Mouse (Mus musculus): ENCODE data around the gene Matn3.
A peak's percentile ranks its signal among the peaks of the same experiment; 100 is the strongest.

Matn3 gene

DNA sequence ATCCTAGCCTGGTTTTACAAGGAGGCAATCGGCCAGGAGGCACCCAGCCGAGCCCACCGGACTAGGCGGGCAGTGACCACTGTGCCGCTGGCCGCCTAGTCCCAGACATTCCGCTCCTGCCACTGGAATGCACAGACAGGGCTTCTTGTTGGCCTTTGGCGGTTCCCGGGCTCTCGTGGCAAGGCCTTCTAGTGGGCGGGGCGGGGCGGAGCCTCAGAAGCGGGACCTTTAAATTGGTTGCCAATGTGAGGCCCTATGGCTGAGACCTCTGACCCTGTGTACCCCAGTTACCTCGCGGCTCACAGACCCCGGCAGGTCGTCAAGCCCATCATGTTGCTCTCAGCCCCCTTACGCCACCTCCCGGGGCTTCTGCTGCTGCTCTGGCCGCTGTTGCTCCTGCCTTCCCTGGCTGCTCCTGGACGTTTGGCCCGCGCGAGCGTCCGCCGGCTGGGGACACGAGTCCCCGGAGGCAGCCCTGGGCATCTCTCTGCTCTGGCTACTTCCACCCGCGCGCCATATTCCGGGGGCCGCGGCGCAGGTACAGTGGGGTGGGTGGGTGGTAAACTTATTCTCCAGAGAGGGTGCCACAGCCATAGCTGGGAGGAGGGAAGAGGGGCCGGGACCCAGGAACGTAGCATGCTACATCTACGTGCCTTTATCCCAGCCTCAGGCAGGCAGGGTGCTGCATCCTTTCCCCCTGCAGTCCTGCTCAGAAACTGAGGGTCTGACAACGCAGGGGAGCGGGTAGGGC lies at the start of gene Matn3:
Matn3 (plus strand) TSS at position 216 of the 751 bp plus-strand sequence.
- DNase-seq (ENCODE audit: low spot score), result no peak

DNA sequence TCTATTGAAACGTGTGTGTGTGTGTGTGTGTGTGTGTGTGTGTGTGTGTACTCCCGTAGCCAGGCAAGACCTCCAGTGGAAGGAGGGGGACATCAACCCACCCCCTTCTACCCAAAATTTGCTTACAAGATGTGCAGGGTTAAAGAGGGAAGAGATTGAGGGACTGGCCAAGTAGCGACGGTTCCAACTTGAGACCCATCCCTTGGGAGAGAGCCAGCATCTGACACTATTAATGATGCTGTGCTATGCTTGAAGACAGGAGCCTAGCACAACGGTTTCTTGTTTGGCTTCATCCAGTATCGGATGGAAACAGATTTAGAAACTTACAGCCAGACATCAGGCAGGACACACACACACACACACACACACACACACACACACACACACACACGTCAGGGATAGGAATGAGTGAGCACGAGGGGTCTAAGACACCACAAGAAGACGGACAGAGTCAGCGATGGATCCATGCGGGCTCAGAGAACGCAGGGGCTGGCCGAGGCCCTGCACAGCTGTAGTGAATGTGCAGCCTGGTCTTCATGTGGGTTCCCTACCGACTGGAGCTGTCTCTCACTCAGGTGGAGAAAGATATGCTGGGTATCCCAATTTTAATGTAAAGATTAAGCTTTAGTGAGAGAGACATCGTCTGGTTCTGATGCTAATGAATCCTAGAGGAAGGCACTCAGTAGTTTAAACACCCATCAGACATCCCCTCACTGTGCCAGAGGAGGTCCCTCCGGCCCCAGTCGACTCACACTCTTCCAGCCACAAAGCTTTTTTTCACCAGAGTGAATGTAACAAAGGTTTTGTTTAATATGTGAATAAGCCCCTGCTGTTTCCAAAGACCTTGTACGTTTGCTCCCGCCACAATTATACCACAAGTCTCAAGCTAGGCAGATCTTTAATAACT lies 48.6 kb upstream of the Matn3 start:
- DNase-seq (ENCODE audit: low spot score), result no peak

DNA sequence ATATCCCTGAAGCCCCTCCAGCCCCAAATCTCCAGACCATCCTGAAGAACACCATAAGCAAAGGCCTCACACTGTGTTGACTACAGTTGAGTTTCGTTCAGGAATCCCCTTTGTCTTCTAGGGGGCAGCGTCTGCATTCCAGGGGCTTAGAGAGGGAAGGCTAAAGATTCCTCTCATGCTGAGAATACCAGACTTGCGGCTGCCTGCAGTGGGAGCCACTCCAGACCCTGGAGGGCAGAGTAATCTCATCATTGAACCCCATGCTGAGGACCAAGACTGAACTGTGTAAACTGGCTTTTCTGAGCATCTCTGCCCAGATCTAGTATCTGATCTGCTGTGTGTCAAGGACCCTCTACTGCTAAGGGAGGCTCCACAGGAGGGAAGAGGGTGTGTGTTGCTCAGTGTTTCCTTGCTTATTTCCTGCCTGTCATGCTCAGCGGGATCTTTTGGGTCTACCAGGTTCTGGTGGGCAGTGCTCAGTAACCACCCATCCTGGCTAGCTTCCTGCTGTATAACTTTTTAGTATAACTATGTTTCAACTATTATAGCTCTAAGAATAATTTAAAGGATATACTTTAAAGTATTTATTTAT lies 47.5 kb upstream of the Matn3 start:
- no peak for DNase-seq (ENCODE audit: low spot score)

DNA sequence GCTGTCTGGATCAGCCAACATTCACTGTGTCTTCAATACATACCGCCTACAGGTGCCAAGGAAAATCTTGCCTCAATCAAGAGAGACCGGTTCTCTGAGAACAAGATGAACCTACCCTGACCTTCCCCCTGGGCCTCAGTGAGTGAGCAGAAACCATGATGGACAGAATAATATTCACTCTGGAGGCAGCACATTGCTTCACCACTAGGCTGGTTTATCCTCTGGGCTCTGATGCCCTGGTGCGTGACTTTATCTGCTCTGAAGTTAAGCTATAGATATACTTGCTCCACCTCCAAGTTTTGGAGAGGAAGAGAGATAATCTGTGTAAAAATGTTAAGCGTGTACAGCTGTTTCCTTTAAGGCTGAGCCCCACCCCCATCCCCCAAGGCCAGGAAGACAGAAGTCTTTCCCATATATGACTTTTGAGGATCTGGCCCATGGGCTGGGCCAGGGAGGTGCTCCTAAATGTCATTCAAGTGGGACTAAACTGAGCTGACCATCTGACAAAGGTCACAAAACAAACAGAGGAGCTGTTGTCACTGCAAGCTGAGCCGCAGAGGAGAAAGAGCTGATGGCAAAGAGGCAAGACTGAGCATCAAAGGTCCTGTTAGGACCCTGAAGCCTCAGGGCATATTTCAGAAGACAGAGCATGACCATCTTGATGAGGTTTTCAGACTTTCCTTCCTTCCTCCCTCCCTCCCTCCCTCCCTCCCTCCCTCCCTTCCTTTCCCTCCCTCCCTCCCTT lies 46.6 kb upstream of the Matn3 start:
- no peak for DNase-seq (ENCODE audit: low spot score)

DNA sequence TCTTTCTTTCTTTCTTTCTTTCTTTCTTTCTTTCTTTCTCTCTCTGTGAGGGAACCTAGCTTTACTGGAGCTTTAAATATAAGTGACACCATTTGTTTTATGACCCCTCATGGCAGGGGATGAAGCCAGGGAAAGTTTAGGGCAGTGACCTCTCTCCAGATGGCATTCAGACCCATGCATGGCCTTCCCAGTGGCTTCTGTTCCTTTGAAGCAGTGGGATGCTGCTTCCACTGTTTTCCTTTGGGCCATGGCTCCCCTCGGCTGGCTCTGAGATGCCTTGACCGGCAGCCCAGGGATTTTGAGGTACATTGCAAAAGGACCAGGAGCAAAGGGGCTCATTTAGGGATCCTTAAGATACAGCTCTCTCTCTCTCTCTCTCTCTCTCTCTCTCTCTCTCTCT lies 45.8 kb upstream of the Matn3 start:
- DNase-seq (ENCODE audit: low spot score), result no peak

DNA sequence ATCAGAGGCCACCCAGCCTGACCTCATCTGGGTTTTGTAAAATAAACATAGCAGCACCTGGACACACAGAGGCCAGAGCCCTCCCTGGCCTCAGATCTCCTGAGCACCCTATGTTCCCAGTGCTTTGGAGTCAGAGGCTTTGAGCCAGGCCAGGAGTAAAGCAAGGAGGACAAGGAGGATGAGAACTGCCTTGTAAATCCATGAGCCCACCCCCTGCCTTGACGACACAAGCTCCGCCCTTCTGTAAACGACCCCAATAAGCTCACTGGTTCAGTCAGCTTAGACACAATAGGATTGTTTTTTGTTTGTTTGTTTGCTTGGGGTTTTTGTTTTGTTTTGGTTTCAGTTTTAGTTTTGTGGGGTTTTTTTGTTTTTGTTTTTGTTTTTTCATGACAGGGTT lies 45.2 kb upstream of the Matn3 start:
- DNase-seq (ENCODE audit: low spot score), result no peak

DNA sequence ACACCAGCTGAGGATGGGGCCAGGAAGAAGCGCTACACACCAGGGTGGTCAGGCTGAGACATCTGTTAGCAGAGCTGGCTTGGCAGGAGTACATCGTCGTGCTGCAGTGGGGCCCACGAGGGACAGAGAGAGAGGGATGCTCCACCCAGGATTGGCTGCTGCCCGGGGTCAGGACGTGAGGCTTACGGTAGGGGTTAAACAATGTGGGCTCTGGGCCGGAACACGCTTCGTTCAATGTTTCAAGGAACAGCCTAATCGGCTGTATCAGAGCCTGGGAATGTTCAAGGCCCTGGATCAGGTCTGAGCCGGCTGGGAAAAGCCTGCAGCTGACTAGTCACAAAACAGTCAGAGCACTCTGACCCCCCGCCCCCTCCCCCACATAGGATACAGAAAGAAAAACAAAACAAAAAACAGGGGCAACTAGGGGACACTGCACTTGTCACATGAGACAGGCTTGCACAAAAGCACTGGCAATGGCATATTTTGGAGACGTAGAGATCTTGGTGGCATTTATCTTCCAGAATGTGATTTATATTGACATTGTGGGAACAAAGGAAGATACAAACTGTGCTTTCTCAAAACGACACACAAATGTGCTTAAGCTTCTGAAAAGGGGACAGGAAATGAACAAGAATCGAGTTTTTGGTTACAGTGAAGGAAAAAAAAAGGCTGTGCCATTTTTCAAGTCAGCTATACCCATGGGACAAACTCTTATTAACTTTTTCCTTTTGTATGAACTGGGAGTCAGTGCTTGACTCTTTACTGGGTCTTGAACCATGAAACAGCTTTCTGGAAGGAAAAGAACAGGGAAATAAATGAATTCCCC lies 34.7 kb upstream of the Matn3 start:
- DNase-seq (ENCODE audit: low spot score), result no peak

DNA sequence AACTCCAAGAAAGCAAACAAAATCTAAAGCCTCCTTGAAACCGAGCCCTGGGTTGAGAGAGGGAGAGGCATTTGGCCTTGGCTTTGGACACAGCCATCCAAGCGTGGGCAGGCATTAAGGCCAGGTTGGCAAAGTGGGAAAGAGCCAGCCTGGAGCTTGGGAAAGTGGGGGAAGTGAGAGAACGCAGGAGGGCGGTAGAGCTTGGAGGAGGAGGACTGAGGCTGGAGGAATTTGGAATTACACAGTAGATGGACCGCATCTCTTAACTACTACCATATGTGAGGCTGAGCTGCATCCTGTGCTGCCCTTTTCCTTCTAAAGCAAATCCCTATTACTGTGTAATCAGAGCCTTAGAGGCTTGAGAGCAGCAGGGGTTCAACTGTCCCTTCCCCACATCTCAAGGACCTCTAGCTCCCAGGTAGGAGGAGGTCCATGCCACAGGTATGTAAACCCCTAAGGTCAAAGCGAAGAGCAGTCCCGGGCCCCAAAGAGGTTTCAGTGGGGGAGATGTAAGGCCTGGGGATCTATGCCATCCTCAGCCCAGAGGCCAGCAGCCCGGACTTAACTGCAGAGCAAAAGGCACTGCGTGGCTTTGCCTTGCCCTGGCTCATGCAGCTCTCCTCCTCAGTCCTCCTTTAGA lies 33.9 kb upstream of the Matn3 start:
- DNase-seq (ENCODE audit: low spot score), result no peak

DNA sequence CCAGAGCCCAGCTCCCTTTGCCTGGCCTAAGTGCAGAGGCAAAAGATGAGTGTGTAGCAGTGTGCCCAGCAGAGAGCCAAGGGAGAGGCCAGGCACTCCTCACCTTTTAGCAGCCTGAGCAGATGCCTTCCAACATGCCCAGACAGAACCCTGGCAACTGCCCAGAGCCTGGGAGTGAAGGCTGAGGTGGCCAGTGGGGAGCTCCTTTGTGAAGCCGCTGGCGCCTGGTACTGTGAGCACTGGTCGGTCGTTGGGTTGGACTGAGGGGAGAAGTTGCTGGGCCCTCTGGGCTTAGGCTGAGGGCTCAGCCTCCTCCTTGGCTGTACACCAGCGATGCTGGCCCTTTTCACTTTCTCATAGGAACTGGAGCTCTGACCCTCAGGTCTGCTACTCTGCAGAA lies 31.4 kb upstream of the Matn3 start:
- DNase-seq (ENCODE audit: low spot score), result no peak

DNA sequence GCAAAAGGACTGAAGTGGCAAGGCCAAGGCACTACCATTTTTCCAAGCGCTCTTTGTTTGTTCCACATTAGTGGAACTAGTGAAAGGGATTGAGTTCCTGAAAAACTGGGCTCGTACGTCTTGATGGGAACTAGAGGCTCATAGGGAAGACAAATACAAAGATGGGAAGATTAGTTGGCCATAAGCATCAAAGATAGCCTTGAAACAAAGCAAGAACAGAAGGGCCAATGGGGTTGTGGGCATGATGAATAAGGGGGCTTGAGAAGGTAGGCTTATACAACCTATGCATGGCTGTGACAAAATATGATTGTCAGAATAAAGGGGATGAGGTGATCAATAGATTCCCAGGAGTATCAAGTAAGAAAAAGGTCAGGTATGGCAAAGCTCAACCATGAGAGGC lies 28.5 kb upstream of the Matn3 start:
- no peak for DNase-seq (ENCODE audit: low spot score)

DNA sequence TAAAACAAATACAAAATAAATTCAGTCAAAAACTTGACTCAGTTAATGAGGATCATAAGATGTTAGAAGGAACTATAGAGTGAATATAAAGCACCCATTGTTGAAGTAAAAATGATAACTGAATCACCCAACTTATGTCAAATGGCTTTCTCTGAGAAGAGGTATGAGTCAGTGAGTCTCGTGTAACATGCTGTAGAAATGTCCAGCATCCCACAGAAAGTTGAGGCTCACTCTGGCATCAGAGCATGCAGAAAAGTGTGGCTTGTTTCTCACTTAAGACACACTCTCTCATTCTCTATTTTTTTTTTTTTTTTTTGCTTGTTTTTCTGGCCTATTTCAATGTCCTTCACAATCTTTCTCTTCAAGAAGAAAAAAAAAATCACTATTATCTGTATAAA lies 26.7 kb upstream of the Matn3 start:
- no peak for DNase-seq (ENCODE audit: low spot score)

DNA sequence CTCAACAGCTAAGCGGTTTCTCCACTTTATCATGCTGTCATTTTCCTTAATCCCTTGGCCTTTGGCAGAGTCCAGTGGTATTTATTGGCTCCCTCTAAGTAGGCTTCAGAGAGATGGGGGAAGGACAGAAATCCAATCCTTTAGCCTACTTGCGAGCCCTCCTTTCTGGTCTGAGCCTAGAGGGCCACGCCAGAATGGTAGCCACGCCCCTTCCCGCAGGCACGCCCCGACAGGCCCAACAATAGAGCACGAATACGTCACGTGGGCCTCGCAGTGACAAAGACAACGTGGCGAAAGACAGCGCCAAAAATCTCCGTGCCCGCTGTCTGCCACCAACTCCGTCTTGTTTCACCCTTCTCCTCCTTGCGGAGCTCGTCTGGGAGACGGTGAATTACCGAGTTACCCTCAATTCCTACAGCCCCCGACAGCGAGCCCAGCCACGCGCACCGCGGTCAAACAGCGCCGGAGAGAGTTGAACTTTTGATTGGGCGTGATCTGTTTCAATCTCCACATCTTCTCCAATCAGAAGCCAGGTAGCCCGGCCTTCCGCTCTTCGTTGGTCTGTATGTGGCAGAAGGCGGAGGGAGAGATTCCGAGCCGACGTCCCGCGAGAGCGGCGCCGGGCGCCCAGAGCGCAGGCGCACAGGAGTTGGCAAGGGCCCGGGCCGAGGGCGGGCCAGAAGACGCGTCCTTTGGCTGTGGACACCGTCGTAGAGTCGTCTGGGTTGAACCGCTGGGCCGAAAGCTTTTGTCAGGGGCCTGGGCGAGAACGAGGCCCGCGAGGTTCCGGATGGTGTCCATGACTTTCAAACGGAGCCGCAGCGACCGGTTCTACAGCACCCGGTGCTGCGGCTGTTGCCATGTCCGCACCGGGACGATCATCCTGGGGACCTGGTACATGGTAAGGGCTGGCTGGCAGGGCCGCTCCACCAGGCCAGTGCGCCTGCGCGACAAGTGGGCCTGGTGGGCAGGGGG lies 26.0 kb upstream of the Matn3 start, which contains the start of gene Laptm4a:
Laptm4a (plus strand) TSS at position 271 of the 975 bp plus-strand sequence.
- DNase-seq (ENCODE audit: low spot score), result peak; percentile 98

DNA sequence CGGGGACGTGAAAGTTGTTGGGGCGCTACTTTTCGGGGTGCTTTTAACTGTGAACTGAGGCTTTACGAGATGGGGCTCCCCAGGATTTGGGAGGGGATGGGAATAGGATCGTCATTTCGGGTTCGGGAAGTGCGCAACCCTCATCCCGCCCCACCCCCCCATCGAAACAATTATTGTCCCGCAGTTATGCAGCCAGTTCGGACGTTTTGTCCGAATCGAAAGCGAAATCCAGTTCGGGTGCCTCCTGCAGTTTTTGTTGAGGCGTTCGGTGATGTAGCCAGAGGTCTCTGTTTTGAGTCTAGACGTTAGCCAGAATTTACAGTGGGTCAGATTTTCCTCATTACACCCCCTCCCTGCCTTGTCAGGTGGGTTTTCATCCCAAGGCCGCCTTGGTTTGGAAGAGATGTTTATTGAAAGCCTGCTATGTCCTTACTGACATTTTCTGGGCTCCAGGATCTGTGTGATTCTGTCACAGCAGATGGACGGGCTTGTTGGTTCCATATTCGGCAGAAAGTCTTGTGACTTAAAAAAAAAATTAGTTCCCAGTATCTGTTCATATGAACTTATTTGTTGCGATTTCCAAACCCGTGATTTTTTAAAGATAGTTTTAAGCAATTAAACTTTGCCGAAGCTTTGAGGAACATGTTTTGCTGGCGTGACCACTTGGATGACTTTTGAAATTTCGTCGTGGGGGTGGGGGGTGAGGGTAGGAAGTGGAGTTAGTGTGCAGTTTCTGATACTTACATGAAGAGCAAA lies 25.2 kb upstream of the Matn3 start:
- no peak for DNase-seq (ENCODE audit: low spot score)

DNA sequence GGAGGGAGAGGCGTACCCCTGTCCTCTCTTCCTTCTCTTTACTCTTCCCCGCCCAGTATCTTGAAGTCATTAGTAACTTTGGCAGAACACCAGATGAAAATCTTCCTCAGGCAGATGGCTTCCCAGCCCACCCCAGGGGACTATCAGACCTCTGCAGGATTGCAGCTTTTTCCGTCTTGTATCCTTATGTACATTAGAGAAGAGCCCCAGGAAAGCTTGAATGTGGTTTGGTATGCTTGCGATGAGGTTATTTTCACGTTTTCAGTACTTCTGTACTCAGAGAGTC lies 24.7 kb upstream of the Matn3 start:
- no peak for DNase-seq (ENCODE audit: low spot score)

DNA sequence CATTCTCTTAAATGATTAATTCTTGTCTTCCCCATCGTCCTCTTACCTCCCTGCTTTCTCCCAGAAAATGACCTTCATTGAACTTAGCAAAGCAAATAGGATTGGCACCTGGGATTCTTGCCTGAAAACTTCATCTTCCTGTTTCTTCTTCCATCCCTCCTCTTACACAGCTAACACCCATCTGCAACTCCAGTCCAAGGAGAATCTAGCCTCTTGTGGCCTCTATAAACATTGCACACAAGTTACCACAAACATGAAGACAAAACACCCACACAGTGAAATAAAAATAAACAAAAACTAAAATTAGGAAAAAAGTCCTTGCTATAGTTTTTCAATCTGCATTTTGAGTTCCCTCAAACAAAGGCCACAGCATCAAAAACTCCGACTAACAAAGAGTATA lies 24.1 kb upstream of the Matn3 start:
- DNase-seq (ENCODE audit: low spot score), result no peak

DNA sequence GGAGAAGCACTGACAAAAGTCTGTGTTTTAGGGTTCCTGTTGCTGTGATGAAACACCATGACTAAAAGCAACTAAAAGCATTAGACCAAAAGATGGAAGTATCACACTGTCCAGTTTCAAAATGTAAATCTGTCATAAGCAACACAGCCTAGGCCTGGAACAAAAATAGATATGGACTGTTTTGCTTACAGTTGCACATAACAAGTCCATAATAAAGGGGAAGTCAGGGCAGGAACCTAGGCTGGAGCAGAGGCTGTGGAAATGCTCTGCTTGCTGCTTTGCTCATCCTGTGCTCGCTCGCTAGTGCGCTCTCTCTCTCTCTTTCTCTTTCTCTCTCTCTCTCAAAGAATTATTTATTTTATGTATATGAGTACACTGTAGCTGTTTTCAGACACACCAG lies 20.1 kb upstream of the Matn3 start:
- no peak for DNase-seq (ENCODE audit: low spot score)

DNA sequence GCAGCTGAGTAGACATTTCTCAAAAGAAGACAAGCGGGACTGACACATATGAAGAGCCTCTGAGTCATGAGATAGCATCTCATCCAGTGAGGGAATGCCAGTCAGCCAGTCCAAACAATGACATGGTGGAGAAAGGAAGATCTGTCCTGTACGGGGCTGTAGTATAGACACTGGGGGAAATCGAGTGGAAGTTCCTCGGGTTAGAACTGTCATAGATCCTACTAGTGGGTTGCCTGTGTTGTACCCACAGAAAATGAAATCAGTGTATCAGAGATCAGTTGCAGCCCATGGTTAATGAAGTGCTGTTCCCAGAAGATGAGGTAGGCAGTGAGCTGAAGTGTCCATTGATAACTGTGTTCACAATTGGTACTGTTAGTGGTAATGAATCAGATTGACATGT lies 19.0 kb upstream of the Matn3 start:
- no peak for DNase-seq (ENCODE audit: low spot score)

DNA sequence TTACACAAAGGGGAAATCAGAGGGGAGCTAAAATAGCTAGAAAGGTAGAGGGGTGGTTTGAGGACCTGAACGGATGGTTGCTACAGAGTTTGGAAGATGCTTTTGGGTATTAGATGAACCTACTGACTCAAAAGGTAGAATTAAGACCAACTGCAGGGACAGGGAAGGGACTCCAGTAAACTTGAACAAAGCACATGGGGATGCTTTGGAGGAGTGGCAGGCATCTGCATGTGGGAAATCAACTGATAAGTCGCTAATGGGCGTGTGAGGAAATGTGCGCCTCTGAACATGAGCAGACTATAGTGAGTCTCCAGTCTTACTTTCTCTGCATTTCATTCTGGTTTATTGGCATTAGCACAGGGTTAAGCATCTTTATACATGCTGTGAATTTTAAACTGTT lies 16.6 kb upstream of the Matn3 start:
- no peak for DNase-seq (ENCODE audit: low spot score)

DNA sequence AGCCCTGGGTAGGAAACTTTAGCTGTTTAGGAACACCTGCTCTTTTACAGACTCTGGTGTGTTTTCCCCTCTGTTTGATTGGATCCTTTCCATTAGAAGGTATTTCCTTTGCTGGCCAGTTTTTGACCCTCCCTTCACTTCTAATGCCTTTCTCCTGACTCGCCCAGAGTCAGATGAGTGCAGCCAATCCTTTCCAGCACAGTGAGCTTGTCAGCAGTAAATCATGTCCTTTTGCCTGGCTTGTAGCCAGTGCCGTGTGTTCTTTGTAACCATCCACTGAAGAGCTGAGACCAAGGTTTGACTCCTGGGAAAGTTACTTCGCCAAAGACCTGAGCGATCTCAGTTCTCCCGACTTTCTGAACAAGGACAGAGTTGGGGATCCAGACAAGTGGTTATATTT lies 12.4 kb upstream of the Matn3 start:
- DNase-seq (ENCODE audit: low spot score), result no peak
